9 mouse cellular contexts compared by ENCODE assay signal in genomic region chr14:54482498-54482897, GRCm38 (mm10). TPM values are rescaled to one million over a fixed set of nuclear protein-coding genes. Genes with fewer than 3 reads are reported as not detected.
DNase-seq lines count a peak whose midpoint lies in the region; ATAC-seq and TF ChIP-seq lines count a peak whose summit lies in the region.
"Had no signal": no experiment of that assay in that cellular context is flagged by ENCODE, and none has a peak within 500 bp of the region (broad histone marks: within the 10 kb centered on the region; RNA-seq: fewer than 3 reads in every experiment).

No protein-coding gene starts in this region.

- H3K4me1 ChIP-seq in hindbrain, embryonic 14.5 days (replicated peaks; ENCODE audit: control insufficient read depth, insufficient read depth, low read length), result 0 out of 2 replicates have a peak, but pooled peaks cover 10% of the 10 kb centered on the region
- H3K4me1 ChIP-seq in hindbrain, embryonic 13.5 days (replicated peaks), result peaks cover 27% of the 10 kb centered on the region
- peaks cover 14 to 24% of the 10 kb centered on the region in 2 experiments for H3K4me1 ChIP-seq in CH12.LX (ENCODE audit: control insufficient read depth in 1 of 2, insufficient read depth in 2 of 2)
- no peaks in the 10 kb centered on the region for H3K4me1 ChIP-seq in liver, adult 2 months (ENCODE audit: control insufficient read depth, insufficient read depth, low read length)

- H3K27me3 ChIP-seq in hindbrain, embryonic 14.5 days (ENCODE audit: control insufficient read depth, insufficient read depth, low read length), result no peaks in the 10 kb centered on the region
- H3K27me3 ChIP-seq in hindbrain, embryonic 13.5 days, result peaks cover 36% of the 10 kb centered on the region
- no peaks in the 10 kb centered on the region for H3K27me3 ChIP-seq in CH12.LX (replicated peaks)
- peaks cover 7% of the 10 kb centered on the region for H3K27me3 ChIP-seq in liver, adult 2 months (ENCODE audit: control insufficient read depth, insufficient read depth, low read length)

- H3K9ac ChIP-seq in hindbrain, embryonic 14.5 days, result no peak overlapping the region
- H3K9ac ChIP-seq in hindbrain, embryonic 13.5 days, result no peak overlapping the region
- H3K9ac ChIP-seq in CH12.LX (ENCODE audit: insufficient read depth, low read depth), result no peak overlapping the region
- H3K9ac ChIP-seq in liver, adult 2 months (ENCODE audit: low read depth, low read length), result no peak overlapping the region
- H3K9ac ChIP-seq: limb, embryonic 15.5 days had no signal

- H3K4me3 ChIP-seq in hindbrain, embryonic 14.5 days (replicated peaks; ENCODE audit: low read length), result no peak overlapping the region
- no peak overlapping the region for H3K4me3 ChIP-seq in hindbrain, embryonic 13.5 days
- no peak overlapping the region for H3K4me3 ChIP-seq in CH12.LX (replicated peaks in 1 of 3; ENCODE audit: low read depth in 2 of 3, low read length in 2 of 3, poor library complexity in 1 of 3)
- no peak overlapping the region for H3K4me3 ChIP-seq in liver, adult 2 months (ENCODE audit: insufficient read depth, low read depth, low read length)
- H3K4me3 ChIP-seq: limb, embryonic 15.5 days had no signal

- WGBS in hindbrain, embryonic 14.5 days, result 39% methylated on average over 9 of the region's 9 CpGs
- WGBS in hindbrain, embryonic 13.5 days, result 41% methylated on average over 9 of the region's 9 CpGs
- 50% methylated on average over 9 of the region's 9 CpGs for WGBS in liver, adult 2 months

- in situ Hi-C loops in CH12.LX (cut with MboI; ENCODE audit: low pct_ligation_motif_present, low pct_unique_long_range_greater_than_20kb, low sequenced_read_pairs), result no loop called here

- H3K79me2 ChIP-seq in CH12.LX (replicated peaks; ENCODE audit: control insufficient read depth, extremely low read depth, insufficient read depth, poor library complexity, severe bottlenecking), result no peaks in the 10 kb centered on the region
- H3K79me2 ChIP-seq in liver, adult 2 months (ENCODE audit: control insufficient read depth, insufficient read depth, low read length), result no peaks in the 10 kb centered on the region

- TF ChIP-seq RAD21 in CH12.LX (IDR thresholded peaks at IDR 0.05; ENCODE audit: low read depth, low read length), result peak; percentile 44

- no peak for ATAC-seq in hindbrain, embryonic 14.5 days (ENCODE audit: low FRiP score)
- ATAC-seq in hindbrain, embryonic 13.5 days (ENCODE audit: low FRiP score), result no peak
- ATAC-seq in activated CD4-positive, CD25-positive, alpha-beta regulatory T cell, adult 4 months, result no peak

- H3K9me3 ChIP-seq in hindbrain, embryonic 14.5 days (ENCODE audit: control insufficient read depth, low read length), result no peaks in the 10 kb centered on the region
- H3K9me3 ChIP-seq in hindbrain, embryonic 13.5 days, result no peaks in the 10 kb centered on the region
- H3K9me3 ChIP-seq in CH12.LX (replicated peaks; ENCODE audit: low read length), result no peaks in the 10 kb centered on the region
- H3K9me3 ChIP-seq: limb, embryonic 15.5 days had no signal

- peak; percentile 71 for TF ChIP-seq CTCF in CH12.LX (conservative IDR thresholded peaks at IDR 0.05 in 1 of 2, IDR thresholded peaks at IDR 0.05 in 1 of 2; ENCODE audit: low read depth in 2 of 2, low read length in 2 of 2)
- peak; percentile 63 for TF ChIP-seq CTCF in liver, adult 2 months (IDR thresholded peaks at IDR 0.05; ENCODE audit: low read depth, low read length)

- dilution Hi-C loops in CH12.LX (cut with MboI; ENCODE audit: extremely low pct_ligation_motif_present, extremely low pct_unique_long_range_greater_than_20kb, low sequenced_read_pairs), result no loop called here

- H3K27ac ChIP-seq in hindbrain, embryonic 14.5 days, result no peak overlapping the region
- no peak overlapping the region for H3K27ac ChIP-seq in hindbrain, embryonic 13.5 days
- no peak overlapping the region for H3K27ac ChIP-seq in CH12.LX (ENCODE audit: insufficient read depth, low read depth)
- no peak overlapping the region for H3K27ac ChIP-seq in liver, adult 2 months (replicated peaks; ENCODE audit: insufficient read depth, low read depth, low read length)
- H3K27ac ChIP-seq: limb, embryonic 15.5 days had no signal

- H3K36me3 ChIP-seq in hindbrain, embryonic 14.5 days (replicated peaks; ENCODE audit: control insufficient read depth, insufficient read depth), result no peaks in the 10 kb centered on the region
- peaks cover 5% of the 10 kb centered on the region; the same call in 1 of the 2 replicates for H3K36me3 ChIP-seq in hindbrain, embryonic 13.5 days
- no peaks in the 10 kb centered on the region for H3K36me3 ChIP-seq in CH12.LX (replicated peaks in 1 of 2; ENCODE audit: control insufficient read depth in 1 of 2, insufficient read depth in 1 of 2, low read length in 1 of 2)
- H3K36me3 ChIP-seq in liver, adult 2 months (ENCODE audit: control insufficient read depth, insufficient read depth, low read length), result no peaks in the 10 kb centered on the region
- H3K36me3 ChIP-seq: limb, embryonic 15.5 days had no signal

- DNase-seq in hindbrain, embryonic 14.5 days (ENCODE audit: low spot score), result peak; percentile 39
- DNase-seq in CH12.LX (ENCODE audit: extremely low read depth), result peak; percentile 62
- peak; percentile 31 for DNase-seq in brain, adult 2 months (ENCODE audit: low read depth, low spot score)
- DNase-seq in liver, adult 2 months (ENCODE audit: extremely low read depth, low read depth, low spot score), result peak; percentile 30
- peak; percentile 54 to 82 for DNase-seq in spleen, postnatal 10 days (ENCODE audit: low spot score in 2 of 2)
- no peak for DNase-seq in left cerebral cortex, adult 18-20 months (ENCODE audit: low spot score in 2 of 2)

- TF ChIP-seq EP300 in CH12.LX (IDR thresholded peaks at IDR 0.05; ENCODE audit: low read length), result no peak

- no peak for TF ChIP-seq POLR2A in CH12.LX (IDR thresholded peaks at IDR 0.05; ENCODE audit: low read depth, low read length)
- no peak for TF ChIP-seq POLR2A in liver, adult 2 months (IDR thresholded peaks at IDR 0.05; ENCODE audit: extremely low read depth, insufficient read depth, low read length)

- no peak overlapping the region for H3K4me2 ChIP-seq in hindbrain, embryonic 14.5 days (replicated peaks)
- H3K4me2 ChIP-seq in hindbrain, embryonic 13.5 days, result no peak overlapping the region
- no peak overlapping the region for H3K4me2 ChIP-seq in CH12.LX (ENCODE audit: insufficient read depth, low read depth, poor library complexity, severe bottlenecking)
- H3K4me2 ChIP-seq: limb, embryonic 15.5 days had no signal

RNA-seq across cellular contexts. Expression of gene Rem2, which starts 6.6 kb away (rescaled TPM):
- 32.5 and 41.1 TPM in 2 replicates for polyA plus RNA-seq in hindbrain, embryonic 14.5 days (2014; fragmentation: Nextera tagmentation; extraction: Ambion mirVana)
- polyA plus RNA-seq in hindbrain, embryonic 13.5 days (2015; fragmentation: Nextera tagmentation; extraction: Ambion mirVana), result 48.0 and 48.8 TPM in 2 replicates
- total RNA-seq in CH12.LX (2012; rRNA removed), result 0.08 and 0.29 TPM in 2 replicates
- total RNA-seq in CH12.LX (2014; rRNA removed), result not detected in 2 replicates
- polyA plus RNA-seq in CH12.LX (2012; ENCODE audit: insufficient read length, low read depth), result 0.18 TPM in 1 of 2 replicates, not detected in the other
- total RNA-seq in liver, adult 2 months (2014; rRNA removed), result not detected in 2 replicates
- polyA plus RNA-seq in liver, adult 2 months (2012; rRNA removed), result 0.10 TPM in 1 of 2 replicates, not detected in the other
- under 1 TPM; 0.57 TPM for polyA plus RNA-seq in activated CD4-positive, CD25-positive, alpha-beta regulatory T cell, adult 4 months (2017; shearing (Covaris generic))
- total RNA-seq in left cerebral cortex, adult 18-20 months (2021), result 1 to 10 TPM; 4.2 to 7.5 TPM

RNA-seq across cellular contexts. Expression of gene Lrp10, which starts 18.6 kb away (rescaled TPM):
- 29.2 and 30.8 TPM in 2 replicates for polyA plus RNA-seq in hindbrain, embryonic 14.5 days (2014; fragmentation: Nextera tagmentation; extraction: Ambion mirVana)
- 29.9 and 32.0 TPM in 2 replicates for polyA plus RNA-seq in hindbrain, embryonic 13.5 days (2015; fragmentation: Nextera tagmentation; extraction: Ambion mirVana)
- total RNA-seq in CH12.LX (2012; rRNA removed) (51.4 and 60.0 TPM in 2 replicates), CH12.LX (2014; rRNA removed) (27.9 and 28.7 TPM in 2 replicates)
- 64.1 and 79.8 TPM in 2 replicates for polyA plus RNA-seq in CH12.LX (2012; ENCODE audit: insufficient read length, low read depth)
- 7.1 and 10.4 TPM in 2 replicates for total RNA-seq in liver, adult 2 months (2014; rRNA removed)
- polyA plus RNA-seq in liver, adult 2 months (2012; rRNA removed), result 41.3 and 50.3 TPM in 2 replicates
- 10 to 100 TPM; 57.4 to 62.2 TPM for polyA plus RNA-seq in activated CD4-positive, CD25-positive, alpha-beta regulatory T cell, adult 4 months (2017; shearing (Covaris generic))
- 10 to 100 TPM; 21.1 to 22.2 TPM for total RNA-seq in left cerebral cortex, adult 18-20 months (2021)

RNA-seq across cellular contexts. Expression of gene Prmt5, which starts 34.8 kb away (rescaled TPM):
- 90.0 and 99.7 TPM in 2 replicates for polyA plus RNA-seq in hindbrain, embryonic 14.5 days (2014; fragmentation: Nextera tagmentation; extraction: Ambion mirVana)
- 91.1 and 92.8 TPM in 2 replicates for polyA plus RNA-seq in hindbrain, embryonic 13.5 days (2015; fragmentation: Nextera tagmentation; extraction: Ambion mirVana)
- total RNA-seq in CH12.LX (2012; rRNA removed) (157 and 159 TPM in 2 replicates), CH12.LX (2014; rRNA removed) (106 and 110 TPM in 2 replicates)
- polyA plus RNA-seq in CH12.LX (2012; ENCODE audit: insufficient read length, low read depth), result 185 and 206 TPM in 2 replicates
- total RNA-seq in liver, adult 2 months (2014; rRNA removed), result 7.4 and 8.0 TPM in 2 replicates
- polyA plus RNA-seq in liver, adult 2 months (2012; rRNA removed), result 9.5 and 17.0 TPM in 2 replicates
- polyA plus RNA-seq in activated CD4-positive, CD25-positive, alpha-beta regulatory T cell, adult 4 months (2017; shearing (Covaris generic)), result 10 to 100 TPM; 31.4 to 32.9 TPM
- 10 to 100 TPM; 48.8 to 49.7 TPM for total RNA-seq in left cerebral cortex, adult 18-20 months (2021)

RNA-seq across cellular contexts. Expression of gene Mmp14, which starts 51.1 kb away (rescaled TPM):
- polyA plus RNA-seq in hindbrain, embryonic 14.5 days (2014; fragmentation: Nextera tagmentation; extraction: Ambion mirVana), result 43.6 and 47.3 TPM in 2 replicates
- polyA plus RNA-seq in hindbrain, embryonic 13.5 days (2015; fragmentation: Nextera tagmentation; extraction: Ambion mirVana), result 49.1 and 54.9 TPM in 2 replicates
- 0.08 and 0.17 TPM in 2 replicates for total RNA-seq in CH12.LX (2012; rRNA removed)
- 0.08 and 0.11 TPM in 2 replicates for total RNA-seq in CH12.LX (2014; rRNA removed)
- 0.10 TPM in 1 of 2 replicates, not detected in the other for polyA plus RNA-seq in CH12.LX (2012; ENCODE audit: insufficient read length, low read depth)
- total RNA-seq in liver, adult 2 months (2014; rRNA removed), result 9.0 and 12.4 TPM in 2 replicates
- 44.0 and 52.6 TPM in 2 replicates for polyA plus RNA-seq in liver, adult 2 months (2012; rRNA removed)
- under 1 TPM; 0.24 to 0.25 TPM for polyA plus RNA-seq in activated CD4-positive, CD25-positive, alpha-beta regulatory T cell, adult 4 months (2017; shearing (Covaris generic))
- total RNA-seq in left cerebral cortex, adult 18-20 months (2021), result 10 to 100 TPM; 12.0 to 12.6 TPM

RNA-seq across cellular contexts. Expression of gene Mrpl52, which starts 55.8 kb away (rescaled TPM):
- polyA plus RNA-seq in hindbrain, embryonic 14.5 days (2014; fragmentation: Nextera tagmentation; extraction: Ambion mirVana), result 245 and 308 TPM in 2 replicates
- polyA plus RNA-seq in hindbrain, embryonic 13.5 days (2015; fragmentation: Nextera tagmentation; extraction: Ambion mirVana), result 298 and 306 TPM in 2 replicates
- total RNA-seq in CH12.LX (2012; rRNA removed) (309 and 328 TPM in 2 replicates), CH12.LX (2014; rRNA removed) (87.9 and 97.1 TPM in 2 replicates)
- 230 and 281 TPM in 2 replicates for polyA plus RNA-seq in CH12.LX (2012; ENCODE audit: insufficient read length, low read depth)
- total RNA-seq in liver, adult 2 months (2014; rRNA removed), result 77.8 and 85.8 TPM in 2 replicates
- polyA plus RNA-seq in liver, adult 2 months (2012; rRNA removed), result 876 and 1,262 TPM in 2 replicates
- 100 to 1,000 TPM; 315 to 319 TPM for polyA plus RNA-seq in activated CD4-positive, CD25-positive, alpha-beta regulatory T cell, adult 4 months (2017; shearing (Covaris generic))
- 10 to 100 TPM; 89.2 to 93.8 TPM for total RNA-seq in left cerebral cortex, adult 18-20 months (2021)

Comparison
In these comparisons a context has a peak if more than half of its experiments do, and no peak if none do; other contexts are left out.
1. DNase-seq: peak in hindbrain, embryonic 14.5 days (single experiment), CH12.LX (single experiment), brain, adult 2 months (single experiment), liver, adult 2 months (single experiment) and spleen, postnatal 10 days (2 of 2); none in left cerebral cortex, adult 18-20 months (0 of 2).
2. RNA of gene Rem2, which starts 6.6 kb away (polyA plus RNA-seq): 48.0 to 48.8 TPM in hindbrain, embryonic 13.5 days and 32.5 to 41.1 TPM in hindbrain, embryonic 14.5 days; 0.57 TPM in activated CD4-positive, CD25-positive, alpha-beta regulatory T cell, adult 4 months, 0.10 TPM in liver, adult 2 months and 0.18 TPM in CH12.LX; every median in the first group is over 10 times any median in the second.